Mouse (Mus musculus) testis, adult 2 months (tissue): ENCODE measurements around the gene Adrb1.

Source experiments
- CTCF ChIP-seq: fragments of 200-500 bp; IDR thresholded peaks from 2 replicates; pipeline ENCODE4 v1.5.1; 2012; ENCODE audit warnings: low read depth, mild to moderate bottlenecking, inconsistent platforms, low read length, moderate library complexity; ENCODE audit not compliant: control insufficient read depth, insufficient read depth, insufficient replicate concordance
- POLR2A ChIP-seq: fragments of 200-500 bp; IDR thresholded peaks from 2 replicates; pipeline ENCODE4 v1.6.1; 2012; ENCODE audit warnings: low read depth, mild to moderate bottlenecking, inconsistent platforms, low read length, moderate library complexity; ENCODE audit not compliant: control insufficient read depth

- TF ChIP-seq CTCF: no peak
- no peak for TF ChIP-seq POLR2A
Measured at GRCm38 (mm10) chr19:56679213-56679965, 42.6 kb upstream of the Adrb1 start.
